13 mouse cellular contexts compared by ENCODE assay signal in genomic region chr7:142498575-142498974, GRCm38 (mm10). TPM values are rescaled to one million over a fixed set of nuclear protein-coding genes. Genes with fewer than 3 reads are reported as not detected.
DNase-seq lines count a peak whose midpoint lies in the region; ATAC-seq and TF ChIP-seq lines count a peak whose summit lies in the region.
"Had no signal": no experiment of that assay in that cellular context is flagged by ENCODE, and none has a peak within 500 bp of the region (broad histone marks: within the 10 kb centered on the region; RNA-seq: fewer than 3 reads in every experiment).

Tnnt3 (plus strand) TSS chr7:142498836.

- no peak for TF ChIP-seq EP300 in heart, postnatal 0 days (IDR thresholded peaks at IDR 0.05; ENCODE audit: low read depth)

- H3K27me3 ChIP-seq in heart, postnatal 0 days (ENCODE audit: control insufficient read depth, insufficient read depth, low read length) = no peaks in the 10 kb centered on the region
- H3K27me3 ChIP-seq in intestine, embryonic 16.5 days (replicated peaks; ENCODE audit: control insufficient read depth, insufficient read depth, low read length) = no peaks in the 10 kb centered on the region
- H3K27me3 ChIP-seq in cerebellum, adult 2 months (ENCODE audit: control insufficient read depth, insufficient read depth, low read length) = no peaks in the 10 kb centered on the region
- H3K27me3 ChIP-seq: hindbrain, embryonic 13.5 days had no signal

- no peak for TF ChIP-seq POLR2A in cerebellum, adult 2 months (IDR thresholded peaks at IDR 0.05; ENCODE audit: borderline replicate concordance, insufficient read depth, low read length)

- DNase-seq in heart, postnatal 0 days (ENCODE audit: low spot score) = no peak
- DNase-seq in heart, adult 9 months (ENCODE audit: low spot score in 2 of 2) = no peak
- no peak for DNase-seq in urinary bladder, adult 2 months (ENCODE audit: low spot score)
- DNase-seq in urinary bladder, postnatal 10 days (ENCODE audit: low spot score) = no peak
- no peak for DNase-seq in frontal cortex, postnatal 10 days (ENCODE audit: low spot score in 2 of 2)
- no peak for DNase-seq in Muller cell, postnatal 12 days (ENCODE audit: inconsistent ontology term)
- no peak for DNase-seq in cerebellum, adult 2 months
- DNase-seq: left cerebral cortex, postnatal 4 days; right cerebral cortex, postnatal 14 days had no signal

- H3K9me3 ChIP-seq in heart, postnatal 0 days (replicated peaks; ENCODE audit: control insufficient read depth, low read length) = no peaks in the 10 kb centered on the region
- H3K9me3 ChIP-seq in intestine, embryonic 16.5 days (ENCODE audit: control insufficient read depth, low read length) = no peaks in the 10 kb centered on the region
- H3K9me3 ChIP-seq: forebrain, embryonic 13.5 days; hindbrain, embryonic 13.5 days had no signal

- WGBS in heart, postnatal 0 days = 89% methylated on average over 2 of the region's 2 CpGs
- 86% methylated on average over 2 of the region's 2 CpGs for WGBS in intestine, embryonic 16.5 days
- WGBS in cerebellum, adult 2 months = 89% methylated on average over 2 of the region's 2 CpGs

- no peak for ATAC-seq in heart, postnatal 0 days (ENCODE audit: insufficient read depth, low read depth)
- ATAC-seq in intestine, embryonic 16.5 days = peak; percentile 19; the same call in 1 of the 2 replicates
- ATAC-seq: forebrain, embryonic 13.5 days had no signal

- no peaks in the 10 kb centered on the region; the same call in 1 of the 2 replicates for H3K36me3 ChIP-seq in heart, postnatal 0 days (replicated peaks; ENCODE audit: control insufficient read depth, insufficient read depth, low read length)
- H3K36me3 ChIP-seq in intestine, embryonic 16.5 days (ENCODE audit: control insufficient read depth, insufficient read depth, low read length) = peaks cover 5% of the 10 kb centered on the region; the same call in 1 of the 2 replicates
- H3K36me3 ChIP-seq: hindbrain, embryonic 13.5 days had no signal

- no peak within 1 kb of the TSS for H3K9ac ChIP-seq in heart, postnatal 0 days (replicated peaks; ENCODE audit: low read depth, low read length)
- H3K9ac ChIP-seq in intestine, embryonic 16.5 days (ENCODE audit: low read depth, low read length) = 0 out of 2 replicates have a peak within 1 kb of the TSS, but pooled peaks have one; percentile 4
- H3K9ac ChIP-seq: forebrain, embryonic 13.5 days; hindbrain, embryonic 13.5 days had no signal

- H3K27ac ChIP-seq in heart, postnatal 0 days (ENCODE audit: low read depth) = peak within 1 kb of the TSS; percentile 15
- H3K27ac ChIP-seq in intestine, embryonic 16.5 days (ENCODE audit: low read length) = no peak within 1 kb of the TSS
- H3K27ac ChIP-seq in cerebellum, adult 2 months (ENCODE audit: insufficient read depth, low read length) = no peak within 1 kb of the TSS
- H3K27ac ChIP-seq: forebrain, embryonic 13.5 days; hindbrain, embryonic 13.5 days had no signal

- H3K4me3 ChIP-seq in heart, postnatal 0 days (ENCODE audit: low read depth, low read length) = no peak within 1 kb of the TSS
- H3K4me3 ChIP-seq in intestine, embryonic 16.5 days (ENCODE audit: low read length) = no peak within 1 kb of the TSS
- no peak within 1 kb of the TSS for H3K4me3 ChIP-seq in cerebellum, adult 2 months (replicated peaks; ENCODE audit: insufficient read depth, low read depth, low read length)
- H3K4me3 ChIP-seq: forebrain, embryonic 13.5 days; hindbrain, embryonic 13.5 days had no signal

- peaks cover 14% of the 10 kb centered on the region; the same call in 1 of the 2 replicates for H3K4me1 ChIP-seq in heart, postnatal 0 days (ENCODE audit: control insufficient read depth, insufficient read depth)
- no peaks in the 10 kb centered on the region for H3K4me1 ChIP-seq in intestine, embryonic 16.5 days (ENCODE audit: control insufficient read depth, insufficient read depth, low read length)
- H3K4me1 ChIP-seq in cerebellum, adult 2 months (ENCODE audit: control insufficient read depth, insufficient read depth, low read length) = no peaks in the 10 kb centered on the region
- H3K4me1 ChIP-seq: forebrain, embryonic 13.5 days; hindbrain, embryonic 13.5 days had no signal

- TF ChIP-seq CTCF in heart, postnatal 0 days (IDR thresholded peaks at IDR 0.05; ENCODE audit: low read depth) = no peak
- no peak for TF ChIP-seq CTCF in cerebellum, adult 2 months (IDR thresholded peaks at IDR 0.05; ENCODE audit: borderline replicate concordance, insufficient read depth, low read depth, low read length)

- H3K4me2 ChIP-seq in heart, postnatal 0 days (ENCODE audit: low read depth, low read length) = no peak within 1 kb of the TSS
- H3K4me2 ChIP-seq in intestine, embryonic 16.5 days (ENCODE audit: low read depth, low read length) = no peak within 1 kb of the TSS
- H3K4me2 ChIP-seq: forebrain, embryonic 13.5 days; hindbrain, embryonic 13.5 days had no signal

RNA-seq across cellular contexts. Expression of gene Tnnt3, which starts in this region (rescaled TPM):
- 0.73 and 11.0 TPM in 2 replicates for total RNA-seq in heart, postnatal 0 days (2014; rRNA removed; ENCODE audit: low replicate concordance)
- polyA plus RNA-seq in heart, postnatal 0 days (2015; fragmentation: Nextera tagmentation; extraction: Ambion mirVana) = 2.5 and 3.2 TPM in 2 replicates
- polyA plus RNA-seq in urinary bladder, adult 2 months (2012; rRNA removed) = 74.3 and 79.9 TPM in 2 replicates
- polyA plus RNA-seq in intestine, embryonic 16.5 days (2015; fragmentation: Nextera tagmentation; extraction: Ambion mirVana) = 2.1 and 3.2 TPM in 2 replicates
- 0.39 and 0.65 TPM in 2 replicates for polyA plus RNA-seq in cerebellum, adult 2 months (2012; rRNA removed)
- polyA plus RNA-seq: testis, adult 2 months had no signal

Comparison
In these comparisons a context has a peak if more than half of its experiments do, and no peak if none do; other contexts are left out.
1. RNA of gene Tnnt3 (polyA plus RNA-seq): 74.3 to 79.9 TPM in urinary bladder, adult 2 months; 2.5 to 3.2 TPM in heart, postnatal 0 days, 2.1 to 3.2 TPM in intestine, embryonic 16.5 days and 0.39 to 0.65 TPM in cerebellum, adult 2 months; every median in the first group is over 10 times any median in the second.